Mouse (Mus musculus) neutrophil, adult 5-6 weeks (primary cell): ENCODE measurements around the gene Cela3a. TPM values are rescaled to one million over a fixed set of nuclear protein-coding genes. Genes with fewer than 3 reads are reported as not detected.

Source experiments
- ATAC-seq: fragments of 151-379, 151-347 bp; 2 replicates; pipeline ENCODE4 v1.8.0; 2017; ENCODE audit warnings: mild to moderate bottlenecking, moderate TSS enrichment; ENCODE audit not compliant: insufficient number of reproducible peaks, poor library complexity, low FRiP score, severe bottlenecking; ENCODE audit errors: extremely low read depth
- total RNA-seq: library from RNA; stranded (forward); fragments of 200-1000 nt; gene quantifications from 2 replicates; pipeline ENCODE4 v1.2.3, GENCODE M21; 2017

The Cela3a gene
- total RNA-seq, 1 experiment from 2014 or later = not detected

DNA sequence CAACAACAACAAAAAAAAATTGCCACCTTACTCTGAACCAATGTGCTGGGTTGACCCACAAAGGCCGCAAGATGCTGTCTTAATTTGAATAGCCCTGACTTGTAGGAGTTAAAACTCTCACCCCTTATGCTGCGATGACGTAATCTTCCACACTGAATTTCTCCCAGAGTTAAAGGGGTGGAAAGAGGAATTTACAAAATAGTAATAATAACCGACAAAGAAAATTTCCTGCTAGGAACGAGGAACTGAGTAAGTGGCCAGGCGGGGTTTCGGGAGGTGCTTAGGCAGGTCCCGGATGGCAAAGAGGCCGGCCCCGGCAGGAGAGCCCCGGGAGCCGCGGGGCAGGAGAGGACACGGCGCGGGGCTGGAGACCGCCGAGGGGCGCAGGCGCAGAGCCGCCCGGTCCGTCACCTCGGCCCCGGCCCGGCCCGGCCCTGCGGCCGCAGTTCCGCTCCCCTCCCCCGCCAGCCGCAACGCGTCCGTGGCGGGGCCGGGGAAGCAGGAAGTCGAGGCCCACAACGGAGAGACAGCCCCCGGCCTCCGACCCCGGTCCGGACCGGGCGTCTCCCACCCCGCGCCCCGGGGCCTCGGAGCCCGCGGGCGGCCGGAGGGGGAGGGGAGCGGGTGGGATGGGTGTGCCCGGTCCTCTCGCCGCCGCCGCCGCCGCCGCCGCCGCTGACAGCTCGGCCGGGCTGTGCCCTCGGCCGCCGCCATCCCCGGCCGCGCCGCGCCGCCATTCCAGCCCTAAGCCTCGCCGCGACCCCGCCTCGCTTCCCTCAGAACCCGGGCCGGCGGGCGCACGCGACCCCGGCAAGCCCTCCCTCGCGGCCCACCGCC, 52.7 kb downstream of the Cela3a start:
- ATAC-seq = peak; percentile 30; the same call in 1 of the 2 replicates

Other genes with a start within 250 kb of the Cela3a start
- gene Wnt4, start 132.3 kb downstream of the Cela3a start, total RNA-seq = not detected in 2 replicates
- 728 and 734 TPM in 2 replicates for gene Cdc42, start 52.1 kb downstream of the Cela3a start, total RNA-seq
- not detected in 2 replicates for gene Cela3b, start 20.7 kb upstream of the Cela3a start, total RNA-seq
- gene 1700013G24Rik, start 43.5 kb upstream of the Cela3a start, total RNA-seq = not detected in 2 replicates
- 0.12 TPM in 2 replicates for gene Hspg2, start 59.0 kb upstream of the Cela3a start, total RNA-seq
- gene Ldlrad2, start 164.8 kb upstream of the Cela3a start, total RNA-seq = not detected in 2 replicates
- gene Usp48, start 184.0 kb upstream of the Cela3a start, total RNA-seq = 185 and 190 TPM in 2 replicates